Mouse (Mus musculus): ENCODE results near the gene Cygb. TPM values are rescaled to one million over a fixed set of nuclear protein-coding genes. Genes with fewer than 3 reads are reported as not detected.

The Cygb gene
- polyA plus RNA-seq (2012; fragmentation: generic; extraction: Trizol): under 1 TPM; 0.05 to 0.48 TPM

GRCm38 (mm10) chr11:116654255-116654821 lies at the start of gene Cygb:
TSS of gene Cygb (minus strand) at chr11:116654313.

GRCm38 (mm10) chr11:116653234-116653633 lies 879 bp downstream of the Cygb start, which contains the start of gene Prcd:
TSS of gene Prcd (plus strand) at chr11:116653534.

GRCm38 (mm10) chr11:116626299-116627071 lies 27.6 kb downstream of the Cygb start, which contains the start of gene Rhbdf2:
TSS of gene Rhbdf2 (minus strand) at chr11:116627019.

Other genes starting within 250 kb of the Cygb start
- gene Rnf157, start 241.3 kb downstream of the Cygb start, polyA plus RNA-seq (2012; fragmentation: generic; extraction: Trizol): 10 to 100 TPM; 15.7 to 17.5 TPM
- 100 to 1,000 TPM in 1 of 2 experiments, 10 to 100 TPM in 1; 99.5 to 182 TPM for gene Ubald2, start 220.2 kb downstream of the Cygb start, polyA plus RNA-seq (2012; fragmentation: generic; extraction: Trizol)
- under 1 TPM; 0.14 to 0.20 TPM for gene Qrich2, start 188.1 kb downstream of the Cygb start, polyA plus RNA-seq (2012; fragmentation: generic; extraction: Trizol)
- 100 to 1,000 TPM; 143 to 168 TPM for gene Prpsap1, start 160.1 kb downstream of the Cygb start, polyA plus RNA-seq (2012; fragmentation: generic; extraction: Trizol)
- gene Sphk1, start 123.4 kb downstream of the Cygb start, polyA plus RNA-seq (2012; fragmentation: generic; extraction: Trizol): 10 to 100 TPM; 12.5 to 85.8 TPM
- 10 to 100 TPM; 21.4 to 41.1 TPM for gene Ube2o, start 72.9 kb downstream of the Cygb start, polyA plus RNA-seq (2012; fragmentation: generic; extraction: Trizol)
- under 1 TPM in 1 of 2 experiments, not detected in 1; 0.11 TPM for gene Aanat, start 67.9 kb downstream of the Cygb start, polyA plus RNA-seq (2012; fragmentation: generic; extraction: Trizol)
- under 1 TPM in 1 of 2 experiments, not detected in 1; 0.01 TPM for gene Rhbdf2, start 27.3 kb downstream of the Cygb start, polyA plus RNA-seq (2012; fragmentation: generic; extraction: Trizol)
- gene Prcd, start 779 bp downstream of the Cygb start, polyA plus RNA-seq (2012; fragmentation: generic; extraction: Trizol): 1 to 10 TPM; 1.0 to 5.5 TPM
- gene St6galnac1, start 121.2 kb upstream of the Cygb start, polyA plus RNA-seq (2012; fragmentation: generic; extraction: Trizol): not detected
- 100 to 1,000 TPM in 1 of 2 experiments, 10 to 100 TPM in 1; 58.8 to 129 TPM for gene Mxra7, start 173.7 kb upstream of the Cygb start, polyA plus RNA-seq (2012; fragmentation: generic; extraction: Trizol)
- gene Mettl23, start 189.0 kb upstream of the Cygb start, polyA plus RNA-seq (2012; fragmentation: generic; extraction: Trizol): 10 to 100 TPM; 25.9 to 56.2 TPM
- 10 to 100 TPM; 51.3 to 52.1 TPM for gene Jmjd6, start 189.1 kb upstream of the Cygb start, polyA plus RNA-seq (2012; fragmentation: generic; extraction: Trizol)
- 10 to 100 TPM; 18.8 to 39.9 TPM for gene Mfsd11, start 198.1 kb upstream of the Cygb start, polyA plus RNA-seq (2012; fragmentation: generic; extraction: Trizol)
- 100 to 1,000 TPM; 133 to 151 TPM for gene Srsf2, start 198.8 kb upstream of the Cygb start, polyA plus RNA-seq (2012; fragmentation: generic; extraction: Trizol)

Measured in C3H10T1/2 (cell line).